Mouse (Mus musculus) embryo, embryonic 10.5 days (tissue): Measurements from ENCODE around the gene Mcub.

Source experiments
- DNase-seq: peaks from one replicate; pipeline ENCODE4 v3.0.0-alpha.2; 2015; ENCODE audit warnings: low spot score

The Mcub gene

GRCm38 (mm10) chr3:129893143-129893542 lies 76.9 kb downstream of the Mcub start:
- DNase-seq, result no peak

GRCm38 (mm10) chr3:129892003-129892402 lies 78.0 kb downstream of the Mcub start:
- no peak for DNase-seq

GRCm38 (mm10) chr3:129887779-129888517 lies 82.1 kb downstream of the Mcub start:
- DNase-seq, result no peak

GRCm38 (mm10) chr3:129886430-129886829 lies 83.6 kb downstream of the Mcub start:
- DNase-seq, result no peak

- DNase-seq, result no peak
Observed at GRCm38 (mm10) chr3:129885577-129885976, 84.4 kb downstream of the Mcub start.

- DNase-seq, result no peak
Observed at GRCm38 (mm10) chr3:129880925-129881593, 88.9 kb downstream of the Mcub start.

GRCm38 (mm10) chr3:129879913-129880312 lies 90.1 kb downstream of the Mcub start:
- no peak for DNase-seq

GRCm38 (mm10) chr3:129879131-129879757 lies 90.8 kb downstream of the Mcub start:
- peak; percentile 56 for DNase-seq

- peak; percentile 92 for DNase-seq
Observed at GRCm38 (mm10) chr3:129878405-129879021, 91.5 kb downstream of the Mcub start, which contains the start of gene Pla2g12a. Gene Pla2g12a (plus strand): TSS chr3:129878606.

GRCm38 (mm10) chr3:129877327-129877726 lies 92.7 kb downstream of the Mcub start:
- no peak for DNase-seq
